ENCODE assay signal across 23 mouse cellular contexts in genomic region chr5:106098887-106099286, GRCm38 (mm10).
DNase-seq lines count a peak whose midpoint lies in the region; ATAC-seq and TF ChIP-seq lines count a peak whose summit lies in the region.
"Had no signal": no experiment of that assay in that cellular context is flagged by ENCODE, and none has a peak within 500 bp of the region (broad histone marks: within the 10 kb centered on the region; RNA-seq: fewer than 3 reads in every experiment).

No protein-coding gene starts in this region.

- no peak for TF ChIP-seq CTCF in hindbrain, postnatal 0 days (IDR thresholded peaks at IDR 0.05; ENCODE audit: low read depth)
- no peak for TF ChIP-seq CTCF in lung, embryonic 14.5 days (IDR thresholded peaks at IDR 0.05; ENCODE audit: low read depth)

- WGBS in hindbrain, postnatal 0 days, result 63% methylated on average over 8 of the region's 8 CpGs
- 81% methylated on average over 8 of the region's 8 CpGs for WGBS in hindbrain, embryonic 16.5 days
- WGBS in lung, embryonic 14.5 days, result 49% methylated on average over 8 of the region's 8 CpGs

- no peaks in the 10 kb centered on the region for H3K36me3 ChIP-seq in hindbrain, postnatal 0 days (ENCODE audit: insufficient read depth, low read length)
- no peaks in the 10 kb centered on the region for H3K36me3 ChIP-seq in hindbrain, embryonic 16.5 days (ENCODE audit: control insufficient read depth, insufficient read depth, low read length)
- no peaks in the 10 kb centered on the region for H3K36me3 ChIP-seq in lung, embryonic 14.5 days (ENCODE audit: insufficient read depth)
- H3K36me3 ChIP-seq: forebrain, embryonic 10.5 days; hindbrain, embryonic 12.5 days; limb, embryonic 10.5 days; liver, embryonic 15.5 days; midbrain, embryonic 12.5 days had no signal

- no peak overlapping the region for H3K9ac ChIP-seq in hindbrain, postnatal 0 days (replicated peaks; ENCODE audit: low read length)
- H3K9ac ChIP-seq in hindbrain, embryonic 16.5 days (ENCODE audit: low read depth, low read length), result no peak overlapping the region
- H3K9ac ChIP-seq in lung, embryonic 14.5 days, result no peak overlapping the region
- H3K9ac ChIP-seq: hindbrain, embryonic 12.5 days; liver, embryonic 15.5 days; midbrain, embryonic 12.5 days had no signal

- H3K27me3 ChIP-seq in hindbrain, postnatal 0 days (ENCODE audit: insufficient read depth, low read length), result no peaks in the 10 kb centered on the region
- H3K27me3 ChIP-seq in hindbrain, embryonic 16.5 days (replicated peaks; ENCODE audit: control insufficient read depth, insufficient read depth, low read length), result no peaks in the 10 kb centered on the region
- no peaks in the 10 kb centered on the region for H3K27me3 ChIP-seq in lung, embryonic 14.5 days (ENCODE audit: insufficient read depth, low read length)
- H3K27me3 ChIP-seq: hindbrain, embryonic 12.5 days; liver, embryonic 15.5 days; midbrain, embryonic 12.5 days had no signal

- H3K27ac ChIP-seq in hindbrain, postnatal 0 days, result no peak overlapping the region
- no peak overlapping the region for H3K27ac ChIP-seq in hindbrain, embryonic 16.5 days (ENCODE audit: low read depth, low read length)
- H3K27ac ChIP-seq in lung, embryonic 14.5 days (ENCODE audit: low read depth), result no peak overlapping the region
- H3K27ac ChIP-seq: forebrain, embryonic 10.5 days; hindbrain, embryonic 12.5 days; limb, embryonic 10.5 days; liver, embryonic 15.5 days; midbrain, embryonic 12.5 days had no signal

- H3K4me3 ChIP-seq in hindbrain, postnatal 0 days (ENCODE audit: low read length), result no peak overlapping the region
- no peak overlapping the region for H3K4me3 ChIP-seq in hindbrain, embryonic 16.5 days (ENCODE audit: low read length)
- H3K4me3 ChIP-seq in lung, embryonic 14.5 days (ENCODE audit: low read depth, low read length), result no peak overlapping the region
- H3K4me3 ChIP-seq: forebrain, embryonic 10.5 days; hindbrain, embryonic 12.5 days; limb, embryonic 10.5 days; liver, embryonic 15.5 days; midbrain, embryonic 12.5 days had no signal

- H3K4me2 ChIP-seq in hindbrain, postnatal 0 days (ENCODE audit: low read depth, low read length), result no peak overlapping the region
- H3K4me2 ChIP-seq in hindbrain, embryonic 16.5 days (ENCODE audit: low read length), result no peak overlapping the region
- no peak overlapping the region for H3K4me2 ChIP-seq in lung, embryonic 14.5 days
- H3K4me2 ChIP-seq: heart, embryonic 11.5 days; hindbrain, embryonic 12.5 days; liver, embryonic 15.5 days; midbrain, embryonic 12.5 days had no signal

- no peaks in the 10 kb centered on the region for H3K9me3 ChIP-seq in hindbrain, postnatal 0 days (ENCODE audit: low read length)
- no peaks in the 10 kb centered on the region for H3K9me3 ChIP-seq in hindbrain, embryonic 16.5 days (ENCODE audit: control insufficient read depth, low read length)
- H3K9me3 ChIP-seq in lung, embryonic 14.5 days (ENCODE audit: low read depth, low read length), result no peaks in the 10 kb centered on the region
- H3K9me3 ChIP-seq: forebrain, embryonic 10.5 days; hindbrain, embryonic 12.5 days; limb, embryonic 10.5 days; liver, embryonic 15.5 days; midbrain, embryonic 12.5 days had no signal

- no peak for ATAC-seq in hindbrain, postnatal 0 days
- no peak for ATAC-seq in hindbrain, embryonic 16.5 days
- ATAC-seq in lung, embryonic 14.5 days (ENCODE audit: insufficient read depth), result peak; percentile 56; the same call in 1 of the 2 replicates
- ATAC-seq: inflammation-experienced regulatory T-cells, adult 6 months had no signal

- DNase-seq in cerebellum, postnatal 14 days, result peak; percentile 68 to 70
- DNase-seq in cerebellum, adult 9-10 months, result no peak
- peak; percentile 15 for DNase-seq in hindbrain, postnatal 0 days (ENCODE audit: low spot score)
- DNase-seq in lung, embryonic 14.5 days, result peak; percentile 58
- no peak for DNase-seq in lung, postnatal 25 days (ENCODE audit: low spot score)
- peak; percentile 11 for DNase-seq in right cerebral cortex, postnatal 14 days
- no peak for DNase-seq in right cerebral cortex, postnatal 36 days (ENCODE audit: low spot score in 2 of 2)
- DNase-seq: adrenal gland, postnatal 14 days; cerebellum, adult 9-11 months; gastrocnemius, postnatal 10 days; kidney, adult 2 months; kidney, postnatal 25 days; liver; thymus, adult 18-20 months; thymus, postnatal 36 days had no signal

- no peaks in the 10 kb centered on the region for H3K4me1 ChIP-seq in hindbrain, postnatal 0 days (ENCODE audit: insufficient read depth, low read length)
- no peaks in the 10 kb centered on the region for H3K4me1 ChIP-seq in hindbrain, embryonic 16.5 days (ENCODE audit: control insufficient read depth, insufficient read depth, low read depth, low read length)
- H3K4me1 ChIP-seq in lung, embryonic 14.5 days (ENCODE audit: insufficient read depth), result no peaks in the 10 kb centered on the region
- H3K4me1 ChIP-seq: forebrain, embryonic 10.5 days; hindbrain, embryonic 12.5 days; liver, embryonic 15.5 days; midbrain, embryonic 12.5 days had no signal

Comparison
In these comparisons a context has a peak if more than half of its experiments do, and no peak if none do; other contexts are left out.
1. DNase-seq: peak in cerebellum, postnatal 14 days (2 of 2), hindbrain, postnatal 0 days (single experiment), lung, embryonic 14.5 days (single experiment) and right cerebral cortex, postnatal 14 days (single experiment); none in cerebellum, adult 9-10 months (single experiment), lung, postnatal 25 days (single experiment) and right cerebral cortex, postnatal 36 days (0 of 2).